Mouse (Mus musculus) embryo, embryonic 10 days (tissue): ENCODE results near the gene Ugt1a5.
"Not testable (repeated sequence)": the region's sequence is repeated elsewhere in the genome, so short reads cannot be mapped to it uniquely, and the experiment has no call there.

Experiments used
- DNase-seq: peaks from one replicate; pipeline ENCODE4 v3.0.0-alpha.2; 2015; ENCODE audit warnings: low spot score

The Ugt1a5 gene

GRCm38 (mm10) chr1:88224029-88224776 lies 58.4 kb downstream of the Ugt1a5 start:
- DNase-seq = no peak

DNA sequence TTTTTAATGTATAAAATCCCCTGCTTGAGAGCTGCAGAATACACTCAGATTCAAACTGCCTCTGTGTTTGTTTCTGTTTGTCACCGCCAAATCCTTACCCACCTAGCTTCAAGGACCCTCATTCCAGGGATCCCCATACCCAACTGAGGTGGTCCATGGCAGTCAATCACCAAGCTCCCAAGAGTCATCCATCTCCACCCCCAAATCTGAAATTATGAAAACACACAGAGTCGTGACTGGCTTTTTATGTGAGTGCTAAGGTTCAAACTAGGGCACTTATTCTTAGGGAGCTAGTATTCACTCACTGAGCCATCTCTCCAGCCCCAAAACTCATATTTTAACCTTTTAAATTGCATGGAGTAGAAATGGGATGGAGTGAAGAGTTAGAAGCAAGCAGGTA lies 59.5 kb downstream of the Ugt1a5 start:
- DNase-seq = not testable (repeated sequence)

DNA sequence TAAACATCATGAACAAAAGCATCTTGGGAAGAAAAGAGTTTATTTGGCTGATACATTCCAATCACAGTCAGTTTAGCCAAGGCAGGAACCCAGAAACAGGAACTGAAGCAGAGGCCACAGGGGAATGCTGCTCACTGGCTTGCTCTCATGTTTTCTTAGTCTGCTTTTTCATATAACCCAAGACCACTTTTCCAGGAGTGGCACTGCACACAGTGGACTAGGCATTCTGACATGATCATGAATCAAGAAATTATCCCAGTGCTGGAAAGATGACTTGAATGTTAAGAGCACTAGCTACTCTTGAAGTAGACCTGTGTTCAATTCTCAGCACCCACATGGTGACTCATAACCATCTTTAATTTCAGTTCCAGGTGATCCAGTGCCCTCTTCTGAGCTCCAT lies 59.9 kb downstream of the Ugt1a5 start:
- no peak for DNase-seq

DNA sequence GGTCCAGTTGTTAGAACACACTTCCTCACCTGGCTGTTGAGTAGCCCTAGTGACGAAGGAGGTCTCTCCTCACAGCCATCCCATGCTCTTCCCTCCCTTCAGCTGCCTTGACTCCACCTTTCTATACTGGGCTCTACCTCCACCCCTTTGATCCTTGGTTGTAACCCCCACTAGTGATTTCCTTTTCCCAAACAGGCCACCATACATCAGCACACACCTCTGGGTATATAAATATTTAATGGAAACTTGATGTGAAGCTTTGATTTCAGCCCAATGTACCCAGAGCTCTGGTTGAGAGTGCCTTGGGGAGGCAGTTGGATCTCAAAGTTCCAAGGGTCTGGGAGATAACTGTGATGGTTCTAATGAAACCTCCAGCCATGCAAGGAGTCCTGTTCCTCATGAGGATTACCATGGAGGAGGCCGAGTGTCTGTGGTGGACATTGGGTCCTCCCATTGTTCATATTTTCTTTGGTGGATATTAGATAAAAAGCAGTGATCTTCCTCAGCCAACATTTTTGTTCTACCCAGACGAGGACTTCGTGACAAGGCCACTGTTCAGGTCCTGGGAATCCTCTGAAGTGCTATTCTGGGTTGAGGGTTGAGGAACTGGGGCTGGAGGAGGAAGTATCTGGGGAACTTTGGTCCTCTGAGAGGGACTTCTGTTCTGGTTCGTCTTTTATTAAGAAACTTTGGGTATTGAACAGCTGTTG lies 61.0 kb downstream of the Ugt1a5 start, which contains the start of gene Mroh2a:
Gene Mroh2a, plus strand, starts transcription at position 317 of the 710 bp plus-strand sequence.
- DNase-seq = no peak

DNA sequence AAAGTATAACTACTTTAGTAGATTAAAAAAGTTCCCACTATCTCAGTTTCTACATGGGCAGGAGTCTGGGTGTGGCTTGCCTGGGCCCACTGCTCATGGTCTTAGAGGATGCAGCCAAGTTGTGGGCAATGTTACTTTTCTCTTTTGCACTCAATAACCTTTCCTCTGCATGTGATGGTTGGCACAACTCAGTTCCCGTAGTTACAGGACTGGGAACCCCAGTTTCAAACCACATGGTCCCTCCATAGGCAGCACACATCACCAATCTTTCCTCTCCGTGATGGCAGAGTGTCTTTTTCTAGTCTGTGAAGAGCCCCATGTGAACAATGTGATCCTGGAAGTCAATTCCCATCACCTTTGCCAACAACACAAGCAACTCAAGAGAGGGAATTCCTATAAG lies 61.7 kb downstream of the Ugt1a5 start:
- DNase-seq = no peak

DNA sequence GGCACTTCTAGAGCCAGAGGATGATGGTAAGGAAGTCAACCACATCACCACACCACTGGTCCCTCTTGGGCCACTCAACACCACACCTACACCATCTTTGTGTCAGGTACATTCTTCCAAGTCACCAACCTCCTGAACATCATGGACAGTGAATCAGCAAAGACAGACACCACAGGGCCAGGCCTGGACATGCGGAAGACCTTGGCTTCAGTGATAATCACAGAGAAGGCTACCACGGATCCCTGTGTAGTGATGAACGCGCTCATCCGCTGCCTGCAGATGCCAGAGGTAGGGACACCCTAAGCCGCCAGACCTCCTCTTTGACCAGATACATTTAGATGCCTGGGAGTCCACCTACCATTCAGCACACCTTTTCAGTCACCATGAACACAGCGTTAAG lies 62.3 kb downstream of the Ugt1a5 start:
- DNase-seq = no peak

DNA sequence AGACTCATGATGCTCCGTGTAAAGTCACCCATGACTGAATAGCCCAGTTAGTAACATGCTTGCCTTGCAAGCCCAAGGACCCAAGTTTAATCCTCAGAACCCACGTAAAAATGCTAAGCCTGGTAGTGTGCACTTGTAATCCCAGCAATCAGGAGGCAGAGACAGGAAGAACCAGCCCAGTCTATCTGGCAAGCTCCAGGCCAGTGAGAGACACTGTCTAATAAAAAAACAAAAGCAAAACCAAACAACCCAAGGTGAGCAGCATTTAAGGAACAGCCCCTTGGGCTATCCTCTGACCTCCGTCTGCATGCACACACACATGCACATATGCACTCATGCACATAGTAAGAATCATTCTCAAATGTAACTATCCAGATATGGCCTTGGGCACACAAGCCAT lies 63.8 kb downstream of the Ugt1a5 start:
- DNase-seq = no peak

GRCm38 (mm10) chr1:88229986-88230385 lies 64.2 kb downstream of the Ugt1a5 start:
- no peak for DNase-seq

DNA sequence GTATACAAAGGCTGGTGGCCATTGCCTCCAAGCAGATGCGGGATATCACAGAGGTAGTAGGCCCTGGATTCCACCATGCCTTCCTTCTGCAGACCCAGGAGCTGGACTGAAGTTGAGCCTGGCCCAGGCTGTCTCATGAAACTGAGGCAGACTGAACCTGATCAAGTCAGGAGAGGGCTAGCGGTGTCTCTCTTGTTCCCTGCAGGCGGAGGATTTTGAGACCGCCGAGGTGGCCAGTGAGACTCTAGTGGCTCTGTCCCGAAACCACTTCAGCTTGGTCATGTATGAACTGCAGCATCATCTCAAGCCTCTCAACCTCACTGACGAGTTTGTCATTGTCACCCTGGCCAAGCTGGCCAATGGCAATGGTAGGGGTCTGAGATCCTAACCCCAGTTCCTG lies 64.6 kb downstream of the Ugt1a5 start:
- DNase-seq = no peak

- DNase-seq = no peak
These were observed 65.4 kb downstream of the Ugt1a5 start for GRCm38 (mm10) chr1:88230981-88231802.

DNA sequence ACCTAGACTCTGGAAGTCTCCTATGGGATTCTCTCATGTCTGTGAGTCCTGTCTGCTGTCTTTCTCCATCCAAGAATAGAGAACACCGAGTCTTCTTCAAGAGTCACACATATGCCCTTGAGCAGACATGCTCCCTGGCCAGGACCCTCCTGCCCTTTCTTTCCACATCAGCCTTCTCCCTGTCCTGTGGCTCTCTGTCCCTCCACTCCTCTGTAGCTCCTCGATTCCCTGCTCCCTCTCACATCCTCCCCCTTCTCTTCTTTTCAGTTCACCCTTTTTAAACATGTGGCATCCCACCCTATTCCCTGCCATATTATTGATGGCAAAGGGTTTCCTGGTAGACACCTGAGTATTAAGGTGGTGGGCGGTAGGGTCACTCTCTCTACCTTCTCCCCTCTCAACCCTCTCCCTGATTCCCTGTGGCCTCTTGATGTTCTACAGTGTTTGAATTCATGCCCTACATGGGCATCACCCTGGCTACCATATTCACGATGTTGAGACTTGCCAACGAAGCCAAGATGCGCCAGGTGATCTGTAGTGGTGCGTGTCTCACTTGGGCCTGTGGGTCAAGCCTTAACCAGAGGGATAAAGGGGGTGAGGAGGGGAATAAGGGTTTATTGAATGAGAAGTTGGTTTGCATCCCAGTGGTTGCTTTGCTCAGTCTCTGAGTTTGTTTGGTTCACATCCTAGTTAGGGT lies 66.1 kb downstream of the Ugt1a5 start:
- DNase-seq = no peak

DNA sequence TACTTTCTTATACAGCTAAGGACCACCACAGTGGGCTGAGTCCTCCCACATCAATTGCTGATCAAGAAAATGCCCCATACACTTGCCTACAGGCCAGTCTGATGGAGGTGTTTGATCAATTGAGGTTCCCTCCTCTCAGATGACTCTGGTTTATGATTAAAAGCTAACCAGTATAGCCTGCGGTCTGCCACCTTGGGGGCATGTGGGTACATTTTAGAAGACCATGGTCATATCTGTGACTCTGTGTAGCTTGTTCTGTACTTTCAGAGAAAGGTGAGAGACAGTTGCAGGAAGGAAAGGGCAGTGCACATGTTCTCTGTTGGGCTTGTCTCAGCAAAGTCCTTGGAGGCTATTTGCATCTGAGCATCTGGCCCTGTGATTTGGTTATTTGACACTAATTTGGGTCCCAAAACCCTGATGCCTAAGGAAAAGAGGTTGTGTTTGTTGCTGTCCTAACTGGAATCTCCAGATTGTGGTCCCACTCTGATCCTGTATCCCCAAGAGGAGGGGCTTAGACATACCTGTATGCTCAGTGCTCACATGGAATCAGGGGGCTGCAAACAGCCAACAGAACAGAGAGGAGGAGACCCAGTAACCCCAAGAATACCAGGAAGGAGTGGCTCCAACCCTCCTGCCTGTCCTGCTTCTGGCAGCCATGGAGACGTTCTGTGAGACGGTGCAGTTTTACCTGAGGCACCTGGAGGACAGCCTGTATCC lies 67.0 kb downstream of the Ugt1a5 start:
- no peak for DNase-seq

- no peak for DNase-seq
These were observed 67.8 kb downstream of the Ugt1a5 start for GRCm38 (mm10) chr1:88233421-88234247.

DNA sequence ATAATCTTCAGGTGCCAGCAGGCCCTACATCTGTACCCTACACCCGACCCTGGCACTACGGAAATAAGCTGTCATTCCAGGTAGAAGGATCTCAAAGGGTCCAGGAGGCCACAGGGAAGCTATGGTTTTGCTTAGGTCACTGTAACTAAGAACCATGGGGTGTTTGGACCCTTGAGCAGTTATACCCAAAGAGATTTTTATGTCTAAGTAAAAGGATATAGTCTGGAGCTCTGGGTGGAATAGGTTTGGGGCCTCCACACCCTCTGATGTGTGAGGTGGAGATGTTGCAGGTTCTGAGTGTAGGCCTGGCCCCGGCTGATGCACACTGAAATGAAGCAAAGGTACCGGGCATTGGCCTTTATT lies 68.4 kb downstream of the Ugt1a5 start:
- DNase-seq = no peak

- no peak for DNase-seq
These were observed 68.8 kb downstream of the Ugt1a5 start for GRCm38 (mm10) chr1:88234646-88235045.

DNA sequence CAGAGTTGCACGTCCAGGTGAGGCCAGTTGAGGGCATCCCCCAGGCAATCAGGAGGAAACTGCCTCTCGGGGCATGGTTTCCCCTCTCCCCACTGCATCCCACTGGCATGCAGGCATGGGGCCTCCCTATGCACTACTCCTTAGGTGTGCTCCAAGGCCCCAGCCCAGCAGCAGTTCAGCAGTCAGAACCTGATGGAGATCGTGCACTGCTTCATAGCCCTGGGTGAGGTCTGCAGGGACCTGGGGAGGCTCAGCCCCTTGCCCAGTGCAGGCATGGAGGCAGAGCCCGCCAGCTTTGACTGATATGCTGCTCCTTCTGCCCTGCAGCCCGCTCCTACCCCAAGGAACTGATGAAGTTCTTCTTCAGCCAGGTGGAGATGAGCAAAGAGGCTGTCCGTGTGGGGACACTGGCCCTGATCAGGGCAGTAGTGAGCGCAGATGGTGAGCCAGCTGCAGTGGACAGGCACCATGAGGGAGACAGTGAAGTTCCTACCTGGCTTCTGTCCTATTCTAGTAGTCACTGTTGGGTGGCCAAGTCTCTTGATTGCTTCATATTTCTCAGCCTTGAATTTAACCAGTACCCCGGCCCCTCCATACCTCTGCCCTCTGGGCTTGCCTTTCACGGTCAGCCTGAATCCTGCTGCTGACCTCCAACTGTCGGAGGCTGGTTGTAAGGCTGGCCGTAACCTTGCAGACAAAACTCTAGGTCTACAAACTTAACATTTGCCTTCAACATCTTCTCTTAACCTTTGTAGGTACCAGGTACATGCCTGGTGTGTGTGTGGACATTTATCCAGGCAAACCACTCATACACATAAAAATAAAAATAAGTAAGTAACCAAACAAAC lies 69.5 kb downstream of the Ugt1a5 start:
- no peak for DNase-seq

- DNase-seq = no peak
These were observed 70.1 kb downstream of the Ugt1a5 start for GRCm38 (mm10) chr1:88235894-88236415.

- DNase-seq = no peak
These were observed 71.5 kb downstream of the Ugt1a5 start for GRCm38 (mm10) chr1:88237311-88237710.

GRCm38 (mm10) chr1:88238771-88239170 lies 73.0 kb downstream of the Ugt1a5 start:
- DNase-seq = no peak
